Mouse (Mus musculus) liver, adult 2 months (tissue): ENCODE results near the gene Gm14419. TPM values are rescaled to one million over a fixed set of nuclear protein-coding genes. Genes with fewer than 3 reads are reported as not detected.
"Not testable (repeated sequence)": the region's sequence is repeated elsewhere in the genome, so short reads cannot be mapped to it uniquely, and the experiment has no call there.

ENCODE experiments used
- DNase-seq: peaks from one replicate; pipeline ENCODE4 v3.0.0-alpha.2; 2011; ENCODE audit warnings: low read depth, low spot score; ENCODE audit errors: extremely low read depth
- H3K27ac ChIP-seq: fragments of 200-500 bp; replicated peaks from 2 replicates; pipeline ENCODE4 v1.5.1; 2012; ENCODE audit warnings: low read depth, mild to moderate bottlenecking, control low read depth, inconsistent platforms, low read length; ENCODE audit not compliant: insufficient read depth
- H3K27me3 ChIP-seq: fragments of 200-500 bp; 2 replicates; pipeline ENCODE4 v1.6.1; 2012; ENCODE audit warnings: mild to moderate bottlenecking, moderate library complexity, low read length, inconsistent platforms; ENCODE audit not compliant: control insufficient read depth, insufficient read depth
- H3K36me3 ChIP-seq: fragments of 200-500 bp; 2 replicates; pipeline ENCODE4 v1.6.1; 2012; ENCODE audit warnings: low read length, inconsistent platforms; ENCODE audit not compliant: control insufficient read depth, insufficient read depth
- H3K4me1 ChIP-seq: fragments of 200-500 bp; 2 replicates; pipeline ENCODE4 v1.6.1; 2011; ENCODE audit warnings: low read length; ENCODE audit not compliant: control insufficient read depth, insufficient read depth
- H3K4me3 ChIP-seq: fragments of 200-500 bp; 2 replicates; pipeline ENCODE4 v1.5.1; 2011; ENCODE audit warnings: low read depth, mild to moderate bottlenecking, control low read depth, low read length, moderate library complexity; ENCODE audit not compliant: insufficient read depth
- H3K79me2 ChIP-seq: fragments of 200-500 bp; 2 replicates; pipeline ENCODE4 v1.6.1; 2012; ENCODE audit warnings: inconsistent platforms, mild to moderate bottlenecking, low read length, moderate library complexity; ENCODE audit not compliant: control insufficient read depth, insufficient read depth
- H3K9ac ChIP-seq: fragments of 200-500 bp; 2 replicates; pipeline ENCODE4 v1.6.1; 2012; ENCODE audit warnings: low read depth, mild to moderate bottlenecking, control low read depth, inconsistent platforms, low read length
- WGBS: fragments of 180-500 bp; shearing (Covaris S2); methylation state at CpG from one replicate; pipeline ENCODE4 v1.1.7; 2018; 5-methylcytosine and 5-hydroxymethylcytosine counted together
- polyA plus RNA-seq: library from polyadenylated mRNA; depleted of rRNA; stranded (reverse); fragments of >200 nt; gene quantifications from 2 replicates; pipeline ENCODE4 v1.2.3, GENCODE M21; 2012; rRNA removed
- total RNA-seq: library from RNA; depleted of rRNA; stranded (reverse); fragments of >200 nt; gene quantifications from 2 replicates; pipeline ENCODE4 v1.2.3, GENCODE M21; 2014; rRNA removed

Gene Gm14419
- total RNA-seq (2.3 and 7.1 TPM in 2 replicates), polyA plus RNA-seq (1.0 TPM in 1 of 2 replicates, not detected in the other)

GRCm38 (mm10) chr2:177000656-177001055 lies at the start of gene Gm14419:
Gm14419 (plus strand) TSS chr2:177000956.
- not testable (repeated sequence) for H3K27ac ChIP-seq, H3K4me3 ChIP-seq, H3K27me3 ChIP-seq, DNase-seq, H3K4me1 ChIP-seq, H3K36me3 ChIP-seq, H3K9ac ChIP-seq, H3K79me2 ChIP-seq
- WGBS, result no CpG with 5 or more reads among the region's 6 CpGs

Other genes starting within 250 kb of the Gm14419 start
- 6.3 and 27.1 TPM in 2 replicates for gene Gm14295, start 202.3 kb upstream of the Gm14419 start, total RNA-seq
- gene Gm14295, start 202.3 kb upstream of the Gm14419 start, polyA plus RNA-seq, result 1.00 and 1.5 TPM in 2 replicates
- not detected in 2 replicates for gene Gm14408, start 169.8 kb upstream of the Gm14419 start, total RNA-seq
- not detected in 2 replicates for gene Gm14408, start 169.8 kb upstream of the Gm14419 start, polyA plus RNA-seq
- gene Gm14296, start 73.1 kb upstream of the Gm14419 start, total RNA-seq, result 16.6 and 26.6 TPM in 2 replicates
- gene Gm14296, start 73.1 kb upstream of the Gm14419 start, polyA plus RNA-seq, result 1.3 and 2.0 TPM in 2 replicates
- 0.18 TPM in 1 of 2 replicates, not detected in the other for gene Gm14401, start 73.4 kb downstream of the Gm14419 start, total RNA-seq
- gene Gm14401, start 73.4 kb downstream of the Gm14419 start, polyA plus RNA-seq, result not detected in 2 replicates
- gene Gm14410, start 205.5 kb downstream of the Gm14419 start, total RNA-seq, result 9.4 and 10.6 TPM in 2 replicates
- 1.4 and 1.6 TPM in 2 replicates for gene Gm14410, start 205.5 kb downstream of the Gm14419 start, polyA plus RNA-seq